Mouse (Mus musculus): ENCODE results near the gene 1700022I11Rik. TPM values are rescaled to one million over a fixed set of nuclear protein-coding genes. Genes with fewer than 3 reads are reported as not detected.

The 1700022I11Rik gene
- polyA plus RNA-seq, 1 experiment, result not detected

DNA sequence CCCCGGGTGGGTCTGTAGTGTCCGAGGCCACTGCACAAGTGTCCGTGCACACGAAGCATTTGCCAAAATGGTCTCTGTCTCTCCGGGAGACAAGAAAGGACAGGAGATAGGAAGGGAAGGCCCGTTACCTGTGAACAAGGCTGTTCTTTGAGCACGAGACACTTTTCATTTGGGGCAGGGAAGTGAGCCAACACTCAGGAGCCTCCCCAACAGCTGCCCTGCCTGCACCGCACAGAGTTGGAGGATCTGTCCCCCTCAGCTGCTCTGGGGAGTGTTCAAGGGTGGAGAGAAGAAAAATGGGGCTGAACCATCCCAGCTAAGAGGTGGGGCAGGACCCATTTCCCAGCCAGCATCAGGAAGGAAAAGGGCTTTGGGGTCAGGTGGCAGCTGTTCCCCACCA, 11.4 kb upstream of the 1700022I11Rik start:
- no peak overlapping the region for H3K4me3 ChIP-seq (ENCODE audit: low read depth, low read length)
- H3K36me3 ChIP-seq (ENCODE audit: control insufficient read depth, insufficient read depth, low read length), result no peaks in the 10 kb centered on the region
- TF ChIP-seq CTCF (IDR thresholded peaks at IDR 0.05; ENCODE audit: extremely low read depth, insufficient read length, insufficient replicate concordance, low read depth, low read length) (no peak), POLR2A (IDR thresholded peaks at IDR 0.05; ENCODE audit: low read depth, low read length) (no peak)
- WGBS, result 84% methylated on average over 8 of the region's 8 CpGs
- H3K4me1 ChIP-seq (ENCODE audit: control insufficient read depth, insufficient read depth, insufficient read length, low read length), result no peaks in the 10 kb centered on the region
- no peak overlapping the region for H3K27ac ChIP-seq (ENCODE audit: insufficient read depth, low read depth, low read length)
- H3K27me3 ChIP-seq (ENCODE audit: control insufficient read depth, insufficient read depth, low read length), result no peaks in the 10 kb centered on the region

DNA sequence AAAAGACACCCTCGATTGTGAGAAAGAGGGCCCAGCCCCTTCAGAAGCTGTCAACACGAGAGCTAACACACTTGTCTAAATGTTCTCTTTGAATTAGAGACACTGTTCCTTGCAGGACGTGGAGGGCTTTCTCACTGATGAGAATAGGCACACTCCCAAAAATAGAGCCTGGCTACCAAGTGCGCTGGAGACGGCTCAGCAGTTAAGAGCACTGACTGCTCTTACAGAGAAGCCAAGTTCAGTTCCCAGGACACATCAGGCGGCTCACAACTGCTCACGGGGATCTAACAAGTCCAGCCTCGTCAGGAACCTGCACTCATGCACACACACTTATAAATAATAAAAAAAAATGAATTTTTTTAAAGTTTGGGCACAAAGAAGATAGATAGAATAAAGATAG, 10.5 kb upstream of the 1700022I11Rik start:
- TF ChIP-seq CTCF (IDR thresholded peaks at IDR 0.05; ENCODE audit: extremely low read depth, insufficient read length, insufficient replicate concordance, low read depth, low read length), result no peak
- TF ChIP-seq POLR2A (IDR thresholded peaks at IDR 0.05; ENCODE audit: low read depth, low read length), result no peak
- Histone ChIP-seq H3K27me3 (ENCODE audit: control insufficient read depth, insufficient read depth, low read length) (no peaks in the 10 kb centered on the region), H3K4me3 (ENCODE audit: low read depth, low read length) (no peak overlapping the region), H3K36me3 (ENCODE audit: control insufficient read depth, insufficient read depth, low read length) (no peaks in the 10 kb centered on the region), H3K4me1 (ENCODE audit: control insufficient read depth, insufficient read depth, insufficient read length, low read length) (no peaks in the 10 kb centered on the region), H3K27ac (ENCODE audit: insufficient read depth, low read depth, low read length) (no peak overlapping the region)
- WGBS, result 69% methylated on average over 8 of the region's 8 CpGs

DNA sequence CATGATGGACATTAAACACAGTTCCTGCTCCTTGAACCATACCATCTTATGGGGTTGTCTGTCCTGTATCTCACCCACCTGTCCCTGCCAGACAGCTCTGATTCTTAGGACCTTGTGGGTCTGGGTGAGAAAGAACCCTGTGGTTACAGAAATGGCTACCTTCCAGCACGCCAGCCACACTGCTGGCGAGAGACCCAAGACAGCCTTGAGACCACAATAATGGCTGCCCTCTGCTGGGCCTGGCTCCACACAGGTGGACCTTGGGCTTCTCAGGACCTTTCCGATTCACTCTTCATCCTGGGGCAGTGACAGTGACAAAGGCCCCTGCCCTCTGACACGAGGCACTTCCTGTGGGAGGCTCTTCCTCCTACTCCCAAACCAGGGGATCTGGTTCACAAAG, 10.0 kb upstream of the 1700022I11Rik start:
- WGBS, result 56% methylated on average over 4 of the region's 4 CpGs
- H3K36me3 ChIP-seq (ENCODE audit: control insufficient read depth, insufficient read depth, low read length), result no peaks in the 10 kb centered on the region
- H3K4me3 ChIP-seq (ENCODE audit: low read depth, low read length), result no peak overlapping the region
- H3K4me1 ChIP-seq (ENCODE audit: control insufficient read depth, insufficient read depth, insufficient read length, low read length), result no peaks in the 10 kb centered on the region
- no peaks in the 10 kb centered on the region for H3K27me3 ChIP-seq (ENCODE audit: control insufficient read depth, insufficient read depth, low read length)
- TF ChIP-seq CTCF (IDR thresholded peaks at IDR 0.05; ENCODE audit: extremely low read depth, insufficient read length, insufficient replicate concordance, low read depth, low read length) (no peak), POLR2A (IDR thresholded peaks at IDR 0.05; ENCODE audit: low read depth, low read length) (no peak)
- no peak overlapping the region for H3K27ac ChIP-seq (ENCODE audit: insufficient read depth, low read depth, low read length)

DNA sequence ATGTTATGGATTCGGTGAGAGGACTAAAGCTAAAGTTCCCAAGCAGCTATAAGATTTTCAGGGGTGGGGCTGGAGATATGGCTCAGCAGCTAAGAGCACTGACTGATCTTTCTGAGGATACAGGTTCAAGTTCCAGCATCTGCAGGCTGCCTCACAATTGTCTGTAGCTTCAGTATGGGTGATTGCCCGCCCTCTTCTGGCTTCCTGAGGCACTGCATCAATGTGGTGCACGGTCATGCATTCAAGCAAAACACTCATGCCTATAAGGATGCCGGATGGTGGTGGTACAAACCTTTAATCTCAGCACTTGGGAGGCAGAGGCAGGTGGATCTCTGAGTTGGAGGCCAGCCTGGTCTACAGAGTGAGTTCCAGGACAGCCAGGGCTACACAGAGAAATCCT, 7.8 kb upstream of the 1700022I11Rik start:
- Histone ChIP-seq H3K4me1 (ENCODE audit: control insufficient read depth, insufficient read depth, insufficient read length, low read length) (no peaks in the 10 kb centered on the region), H3K36me3 (ENCODE audit: control insufficient read depth, insufficient read depth, low read length) (no peaks in the 10 kb centered on the region), H3K27me3 (ENCODE audit: control insufficient read depth, insufficient read depth, low read length) (no peaks in the 10 kb centered on the region), H3K27ac (ENCODE audit: insufficient read depth, low read depth, low read length) (no peak overlapping the region), H3K4me3 (ENCODE audit: low read depth, low read length) (no peak overlapping the region)
- WGBS, result 17% methylated on average over 4 of the region's 4 CpGs
- TF ChIP-seq POLR2A (IDR thresholded peaks at IDR 0.05; ENCODE audit: low read depth, low read length), result no peak
- peak; percentile 66; the same call in 1 of the 2 replicates for TF ChIP-seq CTCF (IDR thresholded peaks at IDR 0.05; ENCODE audit: extremely low read depth, insufficient read length, insufficient replicate concordance, low read depth, low read length)

DNA sequence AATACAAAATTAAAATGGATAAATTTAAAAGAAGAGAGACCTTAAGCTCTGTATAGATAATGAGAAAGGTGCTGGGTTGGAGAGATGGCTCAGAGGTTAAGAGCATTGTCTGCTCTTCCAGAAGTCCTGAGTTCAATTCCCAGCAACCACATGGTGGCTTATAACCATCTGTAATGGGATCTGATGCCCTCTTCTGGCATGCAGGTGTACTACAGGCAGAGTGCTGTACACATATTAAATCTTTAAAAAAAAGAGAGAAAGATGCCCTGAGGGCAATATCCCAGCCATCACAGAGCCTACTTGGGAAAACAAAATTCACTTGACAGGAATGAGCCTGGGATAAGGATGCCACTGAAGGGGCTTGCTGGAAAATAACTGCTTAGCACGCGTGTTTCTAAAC, 5.9 kb upstream of the 1700022I11Rik start:
- Histone ChIP-seq H3K4me1 (ENCODE audit: control insufficient read depth, insufficient read depth, insufficient read length, low read length) (no peaks in the 10 kb centered on the region), H3K27ac (ENCODE audit: insufficient read depth, low read depth, low read length) (no peak overlapping the region), H3K36me3 (ENCODE audit: control insufficient read depth, insufficient read depth, low read length) (no peaks in the 10 kb centered on the region), H3K4me3 (ENCODE audit: low read depth, low read length) (no peak overlapping the region), H3K27me3 (ENCODE audit: control insufficient read depth, insufficient read depth, low read length) (no peaks in the 10 kb centered on the region)
- TF ChIP-seq CTCF (IDR thresholded peaks at IDR 0.05; ENCODE audit: extremely low read depth, insufficient read length, insufficient replicate concordance, low read depth, low read length), result no peak
- TF ChIP-seq POLR2A (IDR thresholded peaks at IDR 0.05; ENCODE audit: low read depth, low read length), result no peak
- 93% methylated on average over 2 of the region's 2 CpGs for WGBS

DNA sequence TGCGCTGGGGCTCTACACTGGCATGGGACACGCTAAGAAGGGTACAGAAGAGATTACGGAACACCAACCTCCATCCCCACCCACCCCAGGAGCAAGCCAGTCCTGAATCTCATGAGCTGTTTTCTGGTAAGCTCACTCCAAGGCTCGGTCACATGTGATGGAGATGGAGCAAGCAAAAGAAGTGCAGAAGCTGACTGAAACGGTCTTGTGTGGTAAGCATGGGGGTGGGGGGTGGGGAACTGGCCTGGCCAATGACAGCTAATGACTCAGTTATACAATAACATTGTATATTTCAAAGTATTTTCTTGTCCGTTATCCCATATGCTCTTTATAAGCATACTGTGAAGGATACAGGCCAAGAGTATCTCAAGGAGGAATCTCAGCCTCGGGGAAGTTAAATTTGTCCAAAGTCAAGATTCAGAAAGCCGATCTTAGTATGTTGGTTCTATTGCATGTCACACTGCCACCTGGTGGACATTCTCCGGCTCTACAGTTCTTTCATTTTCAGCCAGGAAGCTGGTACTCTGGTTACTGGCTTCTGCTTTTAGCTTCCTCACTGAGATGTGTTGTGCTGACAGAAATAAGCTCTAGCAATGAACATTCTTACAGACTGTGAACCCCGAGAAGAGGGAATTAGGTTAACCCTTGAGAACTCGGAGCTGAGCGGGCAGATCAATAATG, 4.2 kb upstream of the 1700022I11Rik start:
- WGBS, result 16% methylated on average over 12 of the region's 12 CpGs
- Histone ChIP-seq H3K4me3 (ENCODE audit: low read depth, low read length) (no peak overlapping the region), H3K27ac (ENCODE audit: insufficient read depth, low read depth, low read length) (no peak overlapping the region), H3K4me1 (ENCODE audit: control insufficient read depth, insufficient read depth, insufficient read length, low read length) (no peaks in the 10 kb centered on the region), H3K27me3 (ENCODE audit: control insufficient read depth, insufficient read depth, low read length) (no peaks in the 10 kb centered on the region), H3K36me3 (ENCODE audit: control insufficient read depth, insufficient read depth, low read length) (no peaks in the 10 kb centered on the region)
- no peak for TF ChIP-seq POLR2A (IDR thresholded peaks at IDR 0.05; ENCODE audit: low read depth, low read length)
- TF ChIP-seq CTCF (IDR thresholded peaks at IDR 0.05; ENCODE audit: extremely low read depth, insufficient read length, insufficient replicate concordance, low read depth, low read length), result peak; percentile 9; the same call in 1 of the 2 replicates

DNA sequence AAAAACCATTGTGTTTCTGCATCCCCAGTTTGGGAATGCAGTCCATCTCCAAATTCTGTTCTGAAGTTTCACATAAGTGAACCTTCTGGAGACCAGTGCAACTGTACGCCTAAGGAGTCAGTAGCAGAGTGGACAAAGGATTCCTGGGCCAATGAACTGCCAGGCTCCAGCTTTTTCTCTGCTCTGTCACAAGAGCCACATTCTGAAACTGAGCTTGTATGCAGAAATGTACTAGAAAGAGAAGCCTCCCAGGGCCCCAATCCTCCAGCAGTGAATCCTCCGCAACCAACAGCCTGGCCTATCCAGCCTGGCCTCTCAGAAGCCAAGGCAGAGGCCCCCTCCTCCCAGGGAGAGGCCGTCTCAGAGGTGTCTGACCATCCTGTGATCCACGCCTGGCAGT, 3.5 kb downstream of the 1700022I11Rik start:
- WGBS, result 77% methylated on average over 4 of the region's 4 CpGs
- H3K27me3 ChIP-seq (ENCODE audit: control insufficient read depth, insufficient read depth, low read length), result no peaks in the 10 kb centered on the region
- 0 out of 2 replicates have a peak, but pooled peaks cover under 1% of the 10 kb centered on the region for H3K36me3 ChIP-seq (ENCODE audit: control insufficient read depth, insufficient read depth, low read length)
- no peak overlapping the region for H3K4me3 ChIP-seq (ENCODE audit: low read depth, low read length)
- no peaks in the 10 kb centered on the region for H3K4me1 ChIP-seq (ENCODE audit: control insufficient read depth, insufficient read depth, insufficient read length, low read length)
- H3K27ac ChIP-seq (ENCODE audit: insufficient read depth, low read depth, low read length), result no peak overlapping the region
- TF ChIP-seq POLR2A (IDR thresholded peaks at IDR 0.05; ENCODE audit: low read depth, low read length), result no peak
- no peak for TF ChIP-seq CTCF (IDR thresholded peaks at IDR 0.05; ENCODE audit: extremely low read depth, insufficient read length, insufficient replicate concordance, low read depth, low read length)

All from small intestine, adult 2 months (tissue).